Mouse (Mus musculus): ENCODE measurements at regions not wholly inside any gene's neighbourhood (a gene's known extent, or its start where the extent isn't known, plus 50 kb on each side); places are given as distances from the start of the nearest gene placed in this dataset.

- H3K4me1 ChIP-seq (ENCODE audit: control insufficient read depth, insufficient read depth, low read length): peaks cover 12% of the 10 kb centered on the region
- H3K9ac ChIP-seq (ENCODE audit: low read depth, low read length): no peak overlapping the region
- no peaks in the 10 kb centered on the region for H3K79me2 ChIP-seq (ENCODE audit: control insufficient read depth, insufficient read depth, low read length)
- no peak overlapping the region for H3K4me3 ChIP-seq (ENCODE audit: insufficient read depth, low read depth, low read length)
- peak; percentile 100 for DNase-seq (ENCODE audit: extremely low read depth, low read depth, low spot score)
- 26% methylated on average over 3 of the region's 3 CpGs for WGBS
- H3K36me3 ChIP-seq (ENCODE audit: control insufficient read depth, insufficient read depth, low read length): no peaks in the 10 kb centered on the region
- TF ChIP-seq POLR2A (IDR thresholded peaks at IDR 0.05; ENCODE audit: extremely low read depth, insufficient read depth, low read length): no peak
- no peak for TF ChIP-seq CTCF (IDR thresholded peaks at IDR 0.05; ENCODE audit: low read depth, low read length)
- no peaks in the 10 kb centered on the region for H3K27me3 ChIP-seq (ENCODE audit: control insufficient read depth, insufficient read depth, low read length)
- no peak overlapping the region for H3K27ac ChIP-seq (replicated peaks; ENCODE audit: insufficient read depth, low read depth, low read length)
Measured at GRCm38 (mm10) chr13:28532278-28532677, 274.9 kb downstream of the Gm11361 start.

- DNase-seq (ENCODE audit: extremely low read depth, low read depth, low spot score): no peak
- H3K27ac ChIP-seq (replicated peaks; ENCODE audit: insufficient read depth, low read depth, low read length): no peak overlapping the region
- H3K36me3 ChIP-seq (ENCODE audit: control insufficient read depth, insufficient read depth, low read length): no peaks in the 10 kb centered on the region
- H3K79me2 ChIP-seq (ENCODE audit: control insufficient read depth, insufficient read depth, low read length): no peaks in the 10 kb centered on the region
- H3K4me3 ChIP-seq (ENCODE audit: insufficient read depth, low read depth, low read length): no peak overlapping the region
- TF ChIP-seq CTCF (IDR thresholded peaks at IDR 0.05; ENCODE audit: low read depth, low read length): no peak
- TF ChIP-seq POLR2A (IDR thresholded peaks at IDR 0.05; ENCODE audit: extremely low read depth, insufficient read depth, low read length): no peak
- no peaks in the 10 kb centered on the region for H3K27me3 ChIP-seq (ENCODE audit: control insufficient read depth, insufficient read depth, low read length)
- no peak overlapping the region for H3K9ac ChIP-seq (ENCODE audit: low read depth, low read length)
- peaks cover 12% of the 10 kb centered on the region for H3K4me1 ChIP-seq (ENCODE audit: control insufficient read depth, insufficient read depth, low read length)
- WGBS: 33% methylated on average over 5 of the region's 5 CpGs
Measured at GRCm38 (mm10) chr13:28531534-28531999, 274.2 kb downstream of the Gm11361 start.

- WGBS: 88% methylated on average over 3 of the region's 3 CpGs
Measured at GRCm38 (mm10) chr13:28530947-28531346, 273.6 kb downstream of the Gm11361 start.

GRCm38 (mm10) chr13:28528898-28529511 is 271.7 kb downstream of the Gm11361 start:
- TF ChIP-seq POLR2A (IDR thresholded peaks at IDR 0.05; ENCODE audit: extremely low read depth, insufficient read depth, low read length) (no peak), CTCF (IDR thresholded peaks at IDR 0.05; ENCODE audit: low read depth, low read length) (no peak)
- peak; percentile 84 for DNase-seq (ENCODE audit: extremely low read depth, low read depth, low spot score)

More at GRCm38 (mm10) chr13:28530947-28531346, 273.6 kb downstream of the Gm11361 start:
- TF ChIP-seq POLR2A (IDR thresholded peaks at IDR 0.05; ENCODE audit: extremely low read depth, insufficient read depth, low read length) (no peak), CTCF (IDR thresholded peaks at IDR 0.05; ENCODE audit: low read depth, low read length) (no peak)
- Histone ChIP-seq H3K79me2 (ENCODE audit: control insufficient read depth, insufficient read depth, low read length) (no peaks in the 10 kb centered on the region), H3K27ac (replicated peaks; ENCODE audit: insufficient read depth, low read depth, low read length) (no peak overlapping the region), H3K4me3 (ENCODE audit: insufficient read depth, low read depth, low read length) (no peak overlapping the region), H3K4me1 (ENCODE audit: control insufficient read depth, insufficient read depth, low read length) (peaks cover 12% of the 10 kb centered on the region), H3K9ac (ENCODE audit: low read depth, low read length) (no peak overlapping the region), H3K36me3 (ENCODE audit: control insufficient read depth, insufficient read depth, low read length) (no peaks in the 10 kb centered on the region), H3K27me3 (ENCODE audit: control insufficient read depth, insufficient read depth, low read length) (no peaks in the 10 kb centered on the region)
- no peak for DNase-seq (ENCODE audit: extremely low read depth, low read depth, low spot score)

GRCm38 (mm10) chr13:28526299-28526698 is 269.0 kb downstream of the Gm11361 start:
- DNase-seq (ENCODE audit: extremely low read depth, low read depth, low spot score): no peak

More at GRCm38 (mm10) chr13:28528898-28529511, 271.7 kb downstream of the Gm11361 start:
- Histone ChIP-seq H3K27me3 (ENCODE audit: control insufficient read depth, insufficient read depth, low read length) (no peaks in the 10 kb centered on the region), H3K27ac (replicated peaks; ENCODE audit: insufficient read depth, low read depth, low read length) (no peak overlapping the region), H3K79me2 (ENCODE audit: control insufficient read depth, insufficient read depth, low read length) (no peaks in the 10 kb centered on the region), H3K36me3 (ENCODE audit: control insufficient read depth, insufficient read depth, low read length) (no peaks in the 10 kb centered on the region), H3K9ac (ENCODE audit: low read depth, low read length) (no peak overlapping the region), H3K4me1 (ENCODE audit: control insufficient read depth, insufficient read depth, low read length) (peaks cover 12% of the 10 kb centered on the region), H3K4me3 (ENCODE audit: insufficient read depth, low read depth, low read length) (no peak overlapping the region)
- WGBS: 28% methylated on average over 4 of the region's 4 CpGs

GRCm38 (mm10) chr13:28524411-28524810 is 267.1 kb downstream of the Gm11361 start:
- no peak overlapping the region for H3K27ac ChIP-seq (replicated peaks; ENCODE audit: insufficient read depth, low read depth, low read length)

More at GRCm38 (mm10) chr13:28526299-28526698, 269.0 kb downstream of the Gm11361 start:
- TF ChIP-seq POLR2A (IDR thresholded peaks at IDR 0.05; ENCODE audit: extremely low read depth, insufficient read depth, low read length): no peak
- no peak for TF ChIP-seq CTCF (IDR thresholded peaks at IDR 0.05; ENCODE audit: low read depth, low read length)
- H3K9ac ChIP-seq (ENCODE audit: low read depth, low read length): no peak overlapping the region
- H3K79me2 ChIP-seq (ENCODE audit: control insufficient read depth, insufficient read depth, low read length): no peaks in the 10 kb centered on the region
- no peak overlapping the region for H3K4me3 ChIP-seq (ENCODE audit: insufficient read depth, low read depth, low read length)
- 100% methylated on average over 1 of the region's 1 CpGs for WGBS
- no peaks in the 10 kb centered on the region for H3K36me3 ChIP-seq (ENCODE audit: control insufficient read depth, insufficient read depth, low read length)
- H3K4me1 ChIP-seq (ENCODE audit: control insufficient read depth, insufficient read depth, low read length): peaks cover 5% of the 10 kb centered on the region
- no peak overlapping the region for H3K27ac ChIP-seq (replicated peaks; ENCODE audit: insufficient read depth, low read depth, low read length)
- no peaks in the 10 kb centered on the region for H3K27me3 ChIP-seq (ENCODE audit: control insufficient read depth, insufficient read depth, low read length)

More at GRCm38 (mm10) chr13:28524411-28524810, 267.1 kb downstream of the Gm11361 start:
- Histone ChIP-seq H3K36me3 (ENCODE audit: control insufficient read depth, insufficient read depth, low read length) (no peaks in the 10 kb centered on the region), H3K79me2 (ENCODE audit: control insufficient read depth, insufficient read depth, low read length) (no peaks in the 10 kb centered on the region), H3K9ac (ENCODE audit: low read depth, low read length) (no peak overlapping the region), H3K27me3 (ENCODE audit: control insufficient read depth, insufficient read depth, low read length) (no peaks in the 10 kb centered on the region), H3K4me1 (ENCODE audit: control insufficient read depth, insufficient read depth, low read length) (peaks cover 8% of the 10 kb centered on the region), H3K4me3 (ENCODE audit: insufficient read depth, low read depth, low read length) (no peak overlapping the region)
- no peak for DNase-seq (ENCODE audit: extremely low read depth, low read depth, low spot score)
- WGBS: 95% methylated on average over 3 of the region's 3 CpGs
- TF ChIP-seq POLR2A (IDR thresholded peaks at IDR 0.05; ENCODE audit: extremely low read depth, insufficient read depth, low read length): no peak
- no peak for TF ChIP-seq CTCF (IDR thresholded peaks at IDR 0.05; ENCODE audit: low read depth, low read length)
